Mouse (Mus musculus) embryonic facial prominence, embryonic 15.5 days (tissue): ENCODE measurements around the gene Cnot8. TPM values are rescaled to one million over a fixed set of nuclear protein-coding genes. Genes with fewer than 3 reads are reported as not detected.

Experiments used
- ATAC-seq: fragments of 200-750 bp; cut with Nextera tagmentation; 2 replicates; pipeline ENCODE4 v1.8.0; 2017; ENCODE audit warnings: low read depth, moderate TSS enrichment; ENCODE audit not compliant: insufficient number of reproducible peaks, low FRiP score, low TSS enrichment
- H3K27ac ChIP-seq: fragments of 300-500 bp; sonication (generic); replicated peaks from 2 replicates; pipeline ENCODE4 v1.5.1; 2015; ENCODE audit warnings: mild to moderate bottlenecking, inconsistent platforms
- H3K27me3 ChIP-seq: fragments of 300-500 bp; sonication (generic); 2 replicates; pipeline ENCODE4 v1.6.1; 2015; ENCODE audit warnings: inconsistent platforms
- H3K36me3 ChIP-seq: fragments of 300-500 bp; sonication (generic); 2 replicates; pipeline ENCODE4 v1.6.1; 2015; ENCODE audit warnings: mild to moderate bottlenecking, inconsistent platforms
- H3K4me1 ChIP-seq: fragments of 300-500 bp; sonication (generic); 2 replicates; pipeline ENCODE4 v1.6.1; 2015; ENCODE audit warnings: inconsistent platforms
- H3K4me2 ChIP-seq: fragments of 300-500 bp; sonication (generic); replicated peaks from 2 replicates; pipeline ENCODE4 v1.6.1; 2015; ENCODE audit warnings: mild to moderate bottlenecking, inconsistent platforms
- H3K4me3 ChIP-seq: fragments of 300-500 bp; sonication (generic); replicated peaks from 2 replicates; pipeline ENCODE4 v1.5.1; 2015; ENCODE audit warnings: mild to moderate bottlenecking, inconsistent platforms
- H3K9ac ChIP-seq: fragments of 300-500 bp; sonication (generic); 2 replicates; pipeline ENCODE4 v1.6.1; 2015; ENCODE audit warnings: inconsistent platforms
- H3K9me3 ChIP-seq: fragments of 300-500 bp; sonication (generic); replicated peaks from 2 replicates; pipeline ENCODE4 v1.6.1; 2016; ENCODE audit warnings: inconsistent platforms
- WGBS: fragments of 180-500 bp; shearing (Covaris S2); methylation state at CpG from one replicate; pipeline ENCODE4 v1.1.7; 2015; 5-methylcytosine and 5-hydroxymethylcytosine counted together
- polyA plus RNA-seq: library from polyadenylated mRNA; unstranded; fragments of >200 nt; fragmentation: Nextera tagmentation; extraction: Ambion mirVana; gene quantifications from 2 replicates; pipeline ENCODE4 v1.2.1, GENCODE M21; 2015

Gene Cnot8
- polyA plus RNA-seq, 1 experiment from 2014 or later = 97.5 TPM

DNA sequence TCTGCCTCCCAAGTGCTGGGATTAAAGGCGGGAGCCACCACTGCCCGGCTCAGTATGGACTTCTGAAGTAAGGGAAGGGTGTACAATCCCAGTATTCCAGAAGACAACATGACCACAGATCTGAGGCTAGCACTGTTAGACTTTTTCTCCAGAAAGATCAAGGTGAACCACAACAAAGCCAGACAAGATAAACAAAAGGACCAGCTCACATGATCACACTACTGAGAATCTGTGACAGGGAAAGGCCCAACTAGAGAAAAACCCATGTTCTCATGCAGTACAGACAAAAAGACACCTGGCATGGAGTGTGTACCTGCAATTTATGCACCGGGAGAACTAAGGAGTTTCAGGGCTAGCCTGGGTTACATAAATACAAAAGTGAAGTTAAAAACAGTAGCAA, 28.1 kb downstream of the Cnot8 start:
- WGBS = 84% methylated on average over 3 of the region's 3 CpGs
- no peak for ATAC-seq
- no peaks in the 10 kb centered on the region for H3K27me3 ChIP-seq
- H3K9me3 ChIP-seq = no peaks in the 10 kb centered on the region
- H3K27ac ChIP-seq = no peak overlapping the region
- H3K4me2 ChIP-seq = no peak overlapping the region
- H3K4me3 ChIP-seq = no peak overlapping the region
- H3K9ac ChIP-seq = no peak overlapping the region
- no peaks in the 10 kb centered on the region for H3K4me1 ChIP-seq
- H3K36me3 ChIP-seq = peaks cover 93% of the 10 kb centered on the region

DNA sequence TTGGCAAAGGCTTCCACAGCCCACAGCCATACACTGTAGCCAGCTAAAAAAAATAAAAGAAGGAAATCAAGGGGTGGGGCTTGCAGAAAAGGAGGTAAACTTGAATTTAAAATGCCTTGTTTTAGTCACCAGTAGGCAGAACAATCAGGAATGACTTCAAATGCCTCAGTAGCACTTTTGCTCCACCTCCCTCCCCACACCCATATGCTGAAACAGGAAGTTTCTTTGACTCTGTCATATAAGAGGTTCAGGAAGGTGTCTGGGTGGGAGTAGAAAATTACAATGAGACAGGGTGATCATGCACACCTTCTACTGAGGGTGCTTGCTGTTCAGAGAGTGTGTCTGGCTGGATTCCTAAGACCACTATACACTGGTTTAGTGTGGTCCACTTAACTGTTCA, 30.9 kb downstream of the Cnot8 start:
- ATAC-seq = no peak
- H3K36me3 ChIP-seq = peaks cover 93% of the 10 kb centered on the region

DNA sequence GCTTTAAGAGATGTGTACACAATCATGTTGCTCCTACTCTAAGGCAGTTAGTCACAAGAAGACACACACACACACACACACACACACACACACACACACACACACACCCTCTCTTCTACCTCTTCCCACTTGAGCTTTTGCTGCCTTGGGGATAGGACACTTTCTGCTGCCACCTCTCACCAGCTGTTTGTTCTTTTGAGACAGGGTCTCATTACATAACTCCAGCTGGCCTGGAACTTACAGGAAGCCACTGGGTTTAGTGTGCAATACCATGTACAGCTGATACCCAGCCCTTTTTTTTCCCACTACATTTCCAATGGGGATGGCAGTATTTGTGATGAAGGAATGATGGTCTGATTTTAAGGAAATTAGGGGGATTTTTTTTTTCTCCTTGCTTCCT, 31.3 kb downstream of the Cnot8 start:
- H3K4me3 ChIP-seq = no peak overlapping the region
- no peak overlapping the region for H3K4me2 ChIP-seq
- no peak overlapping the region for H3K9ac ChIP-seq
- H3K4me1 ChIP-seq = no peaks in the 10 kb centered on the region
- no peaks in the 10 kb centered on the region for H3K9me3 ChIP-seq
- H3K27ac ChIP-seq = no peak overlapping the region
- H3K36me3 ChIP-seq = peaks cover 90% of the 10 kb centered on the region
- no peaks in the 10 kb centered on the region for H3K27me3 ChIP-seq
- no peak for ATAC-seq

More for the DNA sequence above, 30.9 kb downstream of the Cnot8 start:
- no peak overlapping the region for H3K27ac ChIP-seq
- no peaks in the 10 kb centered on the region for H3K27me3 ChIP-seq
- H3K4me1 ChIP-seq = no peaks in the 10 kb centered on the region
- H3K9me3 ChIP-seq = no peaks in the 10 kb centered on the region
- no peak overlapping the region for H3K4me2 ChIP-seq
- H3K4me3 ChIP-seq = no peak overlapping the region
- no peak overlapping the region for H3K9ac ChIP-seq

DNA sequence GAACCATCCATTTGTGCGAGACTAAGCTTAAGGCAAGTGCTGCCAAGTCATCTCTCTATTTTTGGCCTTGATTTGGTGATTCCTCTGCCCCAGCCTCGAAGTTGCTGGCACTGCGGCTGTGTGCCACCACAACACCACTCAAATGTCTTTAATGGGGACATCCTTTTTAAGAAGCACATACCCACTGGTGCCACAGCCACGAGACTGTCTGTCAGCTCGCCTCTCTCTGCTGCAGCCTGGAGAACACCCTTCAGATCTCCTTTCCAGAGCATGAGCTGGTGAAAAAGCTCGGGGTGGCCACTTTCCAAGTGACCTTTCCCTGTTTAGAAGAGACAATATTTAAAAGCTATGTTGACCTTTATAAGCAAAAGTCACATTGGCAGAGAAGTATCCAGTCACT, 32.7 kb downstream of the Cnot8 start:
- H3K36me3 ChIP-seq = peaks cover 86% of the 10 kb centered on the region
- no peak overlapping the region for H3K4me2 ChIP-seq
- H3K27ac ChIP-seq = no peak overlapping the region
- H3K4me3 ChIP-seq = no peak overlapping the region
- no peaks in the 10 kb centered on the region for H3K9me3 ChIP-seq
- no peak for ATAC-seq
- no peaks in the 10 kb centered on the region for H3K4me1 ChIP-seq
- WGBS = 90% methylated on average over 6 of the region's 6 CpGs
- no peak overlapping the region for H3K9ac ChIP-seq
- H3K27me3 ChIP-seq = no peaks in the 10 kb centered on the region

DNA sequence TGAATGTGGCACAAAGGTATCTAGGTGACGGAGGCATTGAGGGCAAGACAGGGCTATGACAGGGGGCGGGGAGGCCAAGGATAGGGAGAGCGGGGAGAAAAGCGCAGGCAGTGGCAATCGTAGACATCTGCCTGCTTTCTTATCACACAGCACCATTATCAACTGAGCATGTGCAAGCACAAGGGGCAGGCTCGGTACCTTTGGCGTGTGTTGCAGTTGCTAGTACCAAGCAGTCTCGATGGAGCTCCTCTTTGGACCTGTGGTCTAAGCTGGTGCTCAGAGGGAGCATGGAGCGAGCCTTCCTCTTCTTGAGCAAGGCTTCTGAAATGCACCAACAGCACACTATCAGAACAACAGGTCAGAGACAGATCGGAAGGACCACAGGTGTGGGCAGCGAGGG, 34.9 kb downstream of the Cnot8 start:
- Histone ChIP-seq H3K4me1 (no peaks in the 10 kb centered on the region), H3K36me3 (peaks cover 88% of the 10 kb centered on the region), H3K9ac (no peak overlapping the region), H3K4me3 (no peak overlapping the region), H3K27ac (no peak overlapping the region), H3K27me3 (no peaks in the 10 kb centered on the region), H3K9me3 (no peaks in the 10 kb centered on the region), H3K4me2 (no peak overlapping the region)
- ATAC-seq = no peak
- 91% methylated on average over 11 of the region's 11 CpGs for WGBS

DNA sequence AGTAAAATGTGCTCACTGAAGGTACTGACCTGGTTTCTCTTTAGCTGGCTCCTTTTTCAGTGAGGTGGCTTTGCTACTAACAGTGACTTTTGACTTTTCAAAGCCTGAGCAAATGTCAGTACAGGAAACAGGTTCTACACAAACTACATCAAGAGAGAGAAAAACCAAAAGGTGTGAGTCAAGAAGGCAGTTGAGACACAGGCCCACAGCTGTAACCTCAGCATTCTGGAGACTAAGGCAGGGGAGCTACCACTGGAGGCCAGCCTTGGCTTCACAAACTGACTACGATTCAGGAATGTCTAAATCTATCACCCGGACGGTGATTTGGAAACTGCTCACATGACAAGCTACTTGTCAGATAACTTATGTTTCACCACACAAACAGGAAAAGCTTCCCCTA, 35.5 kb downstream of the Cnot8 start:
- Histone ChIP-seq H3K4me3 (no peak overlapping the region), H3K27me3 (no peaks in the 10 kb centered on the region), H3K36me3 (peaks cover 88% of the 10 kb centered on the region), H3K4me1 (no peaks in the 10 kb centered on the region), H3K9ac (no peak overlapping the region), H3K4me2 (no peak overlapping the region), H3K9me3 (no peaks in the 10 kb centered on the region), H3K27ac (no peak overlapping the region)
- no peak for ATAC-seq
- WGBS = 90% methylated on average over 3 of the region's 3 CpGs

DNA sequence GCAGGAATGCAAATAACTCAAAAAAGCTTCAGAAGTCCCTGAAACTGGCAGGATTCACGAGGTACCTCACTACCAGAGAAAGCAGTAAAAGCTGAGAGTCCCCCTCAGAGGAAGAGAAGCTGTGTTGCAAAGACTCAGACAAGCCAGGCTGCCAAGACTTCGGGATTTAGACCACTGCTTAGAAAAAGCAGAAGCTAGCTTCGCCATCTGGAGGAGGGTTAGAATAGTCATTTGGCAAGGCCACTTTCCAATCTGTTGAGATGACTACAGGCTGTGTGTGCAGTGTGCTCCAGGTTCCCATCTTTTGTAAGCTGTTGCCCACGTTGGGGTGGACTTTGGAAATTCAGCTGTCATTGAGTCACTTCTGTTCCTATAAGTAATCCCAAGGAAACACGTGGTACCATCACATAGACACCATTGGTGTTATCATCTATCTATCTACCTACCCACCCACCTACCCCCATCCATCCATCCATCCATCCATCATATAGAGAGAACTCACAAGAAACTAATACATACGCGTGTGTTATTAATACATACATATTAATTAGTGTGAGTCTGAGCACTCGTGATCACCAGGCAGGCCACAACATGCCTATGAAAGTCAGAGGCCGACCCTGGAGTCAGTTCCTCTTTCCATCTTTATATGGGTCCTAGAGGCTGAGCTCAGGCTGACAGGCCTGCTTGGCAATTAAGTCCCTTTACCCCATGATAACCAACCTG, 39.9 kb downstream of the Cnot8 start:
- Histone ChIP-seq H3K27me3 (no peaks in the 10 kb centered on the region), H3K4me3 (no peak overlapping the region), H3K4me1 (no peaks in the 10 kb centered on the region), H3K9me3 (no peaks in the 10 kb centered on the region), H3K9ac (no peak overlapping the region), H3K36me3 (peaks cover 85% of the 10 kb centered on the region), H3K4me2 (no peak overlapping the region), H3K27ac (no peak overlapping the region)
- no peak for ATAC-seq
- whole genome bisulfite sequencing = 84% methylated on average over 9 of the region's 9 CpGs

DNA sequence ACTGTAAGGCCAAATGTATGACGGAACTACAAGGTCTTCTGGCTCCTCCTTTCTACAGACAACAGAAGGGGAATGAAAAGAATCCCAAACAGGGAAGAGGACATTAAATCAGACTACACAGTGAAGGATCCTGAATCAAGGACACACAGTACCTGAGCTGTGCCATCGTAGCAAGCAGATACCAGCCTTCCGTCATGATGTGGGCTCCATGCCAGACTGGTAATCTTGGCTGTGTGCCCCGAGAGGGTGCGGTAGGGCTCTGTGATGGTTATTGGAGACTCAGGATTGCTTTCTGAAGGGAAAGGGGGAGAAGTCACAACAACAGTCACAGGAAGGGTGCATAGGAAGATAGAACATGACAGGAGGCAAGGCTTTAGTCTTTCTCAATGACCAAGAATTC, 42.3 kb downstream of the Cnot8 start:
- no peak overlapping the region for H3K4me2 ChIP-seq
- 72% methylated on average over 5 of the region's 5 CpGs for WGBS
- H3K36me3 ChIP-seq = peaks cover 86% of the 10 kb centered on the region
- H3K27ac ChIP-seq = no peak overlapping the region
- no peak for ATAC-seq
- no peaks in the 10 kb centered on the region for H3K4me1 ChIP-seq
- H3K4me3 ChIP-seq = no peak overlapping the region
- no peaks in the 10 kb centered on the region for H3K27me3 ChIP-seq
- no peaks in the 10 kb centered on the region for H3K9me3 ChIP-seq
- no peak overlapping the region for H3K9ac ChIP-seq

DNA sequence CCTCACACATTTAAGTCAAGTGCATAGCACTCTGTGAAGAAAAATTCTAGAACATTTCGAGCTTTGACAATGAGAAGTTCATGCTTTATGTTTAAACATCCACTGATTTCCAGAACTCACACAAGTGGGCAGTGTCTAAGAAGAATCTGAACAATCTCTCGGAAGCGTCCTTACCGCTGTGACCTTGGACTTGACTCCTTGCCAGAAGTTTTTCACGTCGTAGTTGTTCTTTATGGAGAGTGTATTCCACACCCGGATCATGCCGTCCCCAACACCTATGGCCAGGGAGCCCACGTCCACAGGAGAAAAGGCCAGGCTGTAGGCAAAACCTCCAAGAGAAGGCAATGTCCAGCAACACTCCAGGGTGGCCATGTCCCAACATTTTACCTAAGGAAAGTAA, 51.5 kb downstream of the Cnot8 start:
- Histone ChIP-seq H3K27ac (no peak overlapping the region), H3K9ac (no peak overlapping the region), H3K36me3 (peaks cover 77% of the 10 kb centered on the region), H3K9me3 (no peaks in the 10 kb centered on the region), H3K4me1 (no peaks in the 10 kb centered on the region), H3K4me3 (no peak overlapping the region), H3K27me3 (no peaks in the 10 kb centered on the region), H3K4me2 (no peak overlapping the region)
- WGBS = 95% methylated on average over 9 of the region's 9 CpGs
- ATAC-seq = no peak

DNA sequence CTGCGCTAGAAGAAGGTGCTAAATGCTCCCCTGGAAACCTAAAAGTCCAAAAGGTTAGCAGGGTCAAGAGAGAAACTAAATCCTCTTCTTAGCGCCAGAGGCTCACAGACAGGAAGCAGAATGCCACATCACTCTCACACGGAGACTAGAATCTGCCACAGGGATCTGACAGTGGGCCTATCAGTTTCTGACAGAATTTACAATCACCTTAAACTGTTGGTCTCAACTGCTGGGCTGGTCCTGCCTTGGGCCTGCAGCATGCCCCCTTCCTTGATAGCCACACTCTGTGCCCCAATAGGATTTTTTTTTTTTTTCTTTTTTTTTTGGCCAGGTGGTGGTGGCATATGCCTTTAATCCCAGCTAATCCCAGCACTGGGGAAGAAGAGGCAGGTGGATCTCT, 52.9 kb downstream of the Cnot8 start:
- Histone ChIP-seq H3K4me2 (no peak overlapping the region), H3K4me1 (no peaks in the 10 kb centered on the region), H3K27me3 (no peaks in the 10 kb centered on the region), H3K9me3 (no peaks in the 10 kb centered on the region), H3K36me3 (peaks cover 80% of the 10 kb centered on the region), H3K27ac (no peak overlapping the region), H3K4me3 (no peak overlapping the region), H3K9ac (no peak overlapping the region)
- 89% methylated on average over 3 of the region's 3 CpGs for WGBS
- ATAC-seq = no peak

DNA sequence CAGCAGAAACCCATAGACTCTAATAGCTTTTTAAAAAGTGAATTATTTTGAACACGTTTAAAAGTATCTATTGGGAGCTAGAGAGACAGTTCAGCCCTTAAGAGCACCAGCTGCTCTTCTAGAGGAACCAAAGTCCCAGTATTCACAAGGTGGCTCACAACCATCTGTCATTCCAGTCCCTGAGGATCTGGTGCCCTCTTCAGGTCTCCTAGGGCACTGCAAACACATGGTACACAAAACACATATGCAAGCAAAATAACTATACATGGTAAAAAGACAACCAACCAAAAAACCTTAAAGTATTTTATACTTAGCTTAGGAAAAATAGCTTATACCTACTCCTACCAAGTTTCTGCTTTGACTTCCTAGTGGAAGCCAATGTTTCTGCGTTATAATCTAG, 61.1 kb downstream of the Cnot8 start:
- no peak overlapping the region for H3K27ac ChIP-seq
- no peaks in the 10 kb centered on the region for H3K9me3 ChIP-seq
- no peak overlapping the region for H3K4me3 ChIP-seq
- no peak overlapping the region for H3K4me2 ChIP-seq
- no peak overlapping the region for H3K9ac ChIP-seq
- 93% methylated on average over 2 of the region's 2 CpGs for WGBS
- peaks cover 59% of the 10 kb centered on the region for H3K36me3 ChIP-seq
- H3K27me3 ChIP-seq = no peaks in the 10 kb centered on the region
- no peak for ATAC-seq
- peaks cover 7% of the 10 kb centered on the region for H3K4me1 ChIP-seq

DNA sequence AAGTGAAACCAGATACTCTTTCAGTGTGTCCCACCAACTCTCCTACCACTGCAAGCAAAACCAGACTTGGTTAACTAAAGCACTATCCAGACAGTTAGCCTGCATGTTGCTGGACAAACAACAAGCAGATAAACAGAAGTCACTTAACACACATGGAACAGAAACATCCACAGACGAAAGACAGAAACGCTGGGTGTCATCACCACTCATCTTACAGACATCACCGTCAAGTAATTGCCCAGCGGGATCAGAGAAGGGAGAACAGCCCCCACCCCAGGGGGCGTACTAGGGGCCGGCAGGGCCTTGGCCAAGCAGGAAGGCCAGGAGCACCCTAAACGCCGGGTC, 63.8 kb downstream of the Cnot8 start:
- peak overlapping the region; percentile 78 for H3K4me2 ChIP-seq
- H3K9me3 ChIP-seq = no peaks in the 10 kb centered on the region
- WGBS = 0% methylated on average over 8 of the region's 8 CpGs
- H3K36me3 ChIP-seq = peaks cover 37% of the 10 kb centered on the region
- no peaks in the 10 kb centered on the region for H3K27me3 ChIP-seq
- H3K9ac ChIP-seq = peak overlapping the region; percentile 92
- ATAC-seq = 0 out of 2 replicates have a peak, but pooled peaks have one; percentile 45
- peak overlapping the region; percentile 75; the same call in 1 of the 2 replicates for H3K27ac ChIP-seq
- H3K4me1 ChIP-seq = peaks cover 19% of the 10 kb centered on the region
- peak overlapping the region; percentile 96 for H3K4me3 ChIP-seq
